Mouse (Mus musculus) gonadal fat pad, adult 2 months (tissue): ENCODE results near the gene Optc. TPM values are rescaled to one million over a fixed set of nuclear protein-coding genes. Genes with fewer than 3 reads are reported as not detected.

Experiments used
- DNase-seq: peaks from one replicate; pipeline ENCODE4 v3.0.0-alpha.2; 2012; ENCODE audit warnings: low read depth
- polyA plus RNA-seq: library from polyadenylated mRNA; depleted of rRNA; stranded (reverse); fragments of >200 nt; gene quantifications from 2 replicates; pipeline ENCODE4 v1.2.3, GENCODE M21; 2012

Optc gene
- polyA plus RNA-seq, 1 experiment, result 9.6 TPM

DNA sequence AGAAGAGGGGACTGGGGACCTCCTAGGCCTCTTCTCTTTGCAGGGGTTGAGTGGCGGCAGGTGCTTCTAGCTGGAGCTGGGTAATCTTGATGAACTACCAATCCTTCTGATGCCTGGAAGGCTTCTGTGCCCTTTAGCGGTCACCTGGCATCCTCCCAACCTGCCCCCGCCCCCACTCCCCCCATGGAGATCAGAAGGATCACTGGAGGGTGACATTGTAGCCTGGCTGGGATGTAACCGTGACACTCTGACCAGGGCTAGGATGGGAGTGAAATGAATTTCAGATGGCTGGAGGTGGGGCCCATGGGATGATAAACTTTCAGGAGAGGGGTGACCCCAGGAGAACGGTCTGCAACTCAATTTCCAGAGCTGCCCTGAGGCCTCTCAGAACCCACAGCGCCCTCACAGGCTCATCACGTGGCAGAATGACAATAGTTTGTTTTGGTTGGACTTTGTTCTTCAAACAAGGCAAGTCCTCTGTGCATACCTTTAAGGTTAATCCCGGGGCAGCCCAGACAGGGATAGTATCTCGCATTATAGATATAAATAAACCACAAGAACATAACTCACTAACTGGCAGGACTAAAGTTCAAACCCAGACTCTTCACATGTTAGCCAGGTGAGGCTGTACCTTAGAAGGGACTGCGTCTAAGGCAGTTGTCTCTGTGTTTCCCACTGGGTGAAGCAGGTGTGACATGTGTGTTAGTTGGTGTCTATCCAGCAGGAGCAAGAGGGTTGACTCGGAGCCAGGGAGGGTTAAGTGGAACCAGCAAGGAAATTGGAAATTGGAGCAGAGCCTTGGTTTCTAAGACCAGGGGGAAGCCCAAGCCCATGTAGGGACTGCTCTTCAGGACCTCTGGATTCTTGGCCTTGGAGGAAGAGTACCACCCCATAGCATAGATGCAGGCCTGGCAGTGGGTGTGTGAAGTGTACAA, 25.2 kb downstream of the Optc start:
- DNase-seq, result no peak

GRCm38 (mm10) chr1:133881813-133882212, 26.0 kb downstream of the Optc start:
- no peak for DNase-seq

DNA sequence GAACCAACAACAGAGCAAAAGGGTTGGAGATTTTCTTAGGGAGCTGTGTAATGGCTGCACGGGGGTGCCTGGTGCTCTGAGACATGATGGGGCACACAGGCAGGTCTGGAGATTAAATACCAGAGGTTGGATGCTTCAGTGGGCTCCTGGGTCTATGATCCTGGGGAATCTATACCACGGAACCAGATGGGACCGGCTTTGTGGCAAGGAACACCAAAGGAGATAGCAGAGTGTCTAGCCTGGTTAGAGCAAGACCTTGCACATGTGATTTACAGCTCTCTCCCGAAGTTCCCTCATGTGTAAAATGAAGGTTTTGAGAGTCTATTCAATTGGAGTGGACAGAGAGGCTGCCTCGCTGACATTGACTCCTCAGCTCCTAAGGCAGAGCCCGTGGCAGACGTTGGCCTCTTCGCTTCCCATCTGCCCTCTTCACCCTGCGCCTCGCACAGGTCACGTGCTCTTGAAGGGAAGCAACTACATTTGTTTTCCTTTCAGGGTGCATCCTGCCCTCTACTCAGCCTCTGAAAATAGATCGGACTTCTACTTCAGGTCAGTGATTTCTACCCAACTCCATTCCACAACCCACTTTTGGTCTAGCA, 28.9 kb downstream of the Optc start:
- no peak for DNase-seq

DNA sequence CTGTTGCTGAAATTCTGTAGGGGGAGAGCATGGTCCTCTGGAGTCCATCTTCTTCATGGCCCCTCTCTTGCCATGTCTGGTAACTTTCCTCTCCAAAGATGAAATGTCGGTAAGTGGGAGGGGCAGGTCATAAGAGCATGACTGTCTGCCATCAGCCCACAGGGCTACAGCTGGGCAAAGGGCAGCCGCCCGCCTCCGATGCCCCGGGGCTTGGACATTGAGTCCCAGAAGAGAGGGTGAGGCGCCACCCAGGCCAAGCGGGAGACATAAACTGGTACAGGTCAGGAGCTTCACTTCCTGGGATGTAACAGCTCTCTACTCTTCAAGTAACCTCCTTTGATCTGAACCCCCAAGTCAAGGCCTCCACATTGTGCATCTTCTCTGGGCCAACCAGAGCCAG, 30.9 kb downstream of the Optc start:
- DNase-seq, result no peak

GRCm38 (mm10) chr1:133873086-133873813, 34.5 kb downstream of the Optc start:
- no peak for DNase-seq

DNA sequence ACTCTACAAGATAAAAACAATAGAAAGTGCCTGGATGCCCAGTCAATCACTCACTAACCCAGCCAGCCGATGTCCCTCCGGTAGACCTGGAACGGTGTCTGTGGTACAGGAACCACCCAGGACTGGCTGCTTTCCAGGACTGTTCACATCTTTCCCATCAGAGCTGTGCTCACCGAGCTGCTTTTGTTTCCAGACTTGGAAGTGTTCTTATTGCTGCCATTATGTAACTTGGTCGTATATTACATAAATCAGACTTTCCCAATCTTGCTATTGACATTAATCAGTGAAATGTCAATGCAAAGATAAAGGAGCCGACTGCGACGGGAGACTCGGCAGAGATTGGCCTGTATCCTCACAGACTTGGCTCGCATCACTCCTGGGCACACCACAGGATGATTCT, 36.6 kb downstream of the Optc start:
- no peak for DNase-seq

DNA sequence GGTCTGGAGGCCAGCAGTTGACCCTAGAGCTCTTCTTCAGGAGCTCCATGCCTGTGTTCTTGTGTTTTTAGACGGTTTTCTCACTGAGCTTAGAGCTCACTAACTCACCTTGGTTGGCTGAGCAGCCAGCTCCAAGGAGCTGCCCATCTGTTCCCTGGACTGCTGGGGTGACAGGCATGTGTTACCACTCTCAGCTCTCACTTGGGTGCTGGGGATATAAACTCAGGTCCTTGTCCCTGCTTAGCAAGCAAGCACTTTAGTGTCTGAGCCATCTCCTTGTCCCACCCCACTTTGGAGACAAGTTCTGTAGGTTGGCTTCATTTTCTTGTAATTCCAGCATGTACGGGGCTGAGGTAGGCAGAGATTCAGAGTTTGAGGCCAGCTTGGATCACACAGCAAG, 38.6 kb downstream of the Optc start:
- DNase-seq, result no peak

GRCm38 (mm10) chr1:133863257-133863997, 44.4 kb downstream of the Optc start:
- no peak for DNase-seq

DNA sequence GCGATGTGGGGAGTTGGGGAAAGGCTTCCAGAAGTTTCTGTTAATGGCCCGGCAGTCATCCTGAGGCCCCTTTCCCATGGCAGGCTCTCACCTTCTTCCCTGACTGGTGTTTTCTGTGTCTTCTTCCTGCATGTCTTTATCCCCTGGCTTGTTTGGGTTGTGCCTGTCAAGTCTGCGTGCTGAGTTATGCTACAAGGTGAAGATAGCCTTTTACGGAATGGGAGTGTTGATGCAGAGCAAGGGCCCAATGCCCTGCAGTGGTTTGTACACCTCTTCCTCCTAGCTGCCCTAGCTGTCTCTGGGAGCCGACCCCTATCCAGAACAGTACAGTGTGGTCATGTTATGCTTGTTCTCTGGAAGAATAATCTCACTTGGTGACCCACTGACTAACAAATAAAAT, 46.8 kb downstream of the Optc start:
- no peak for DNase-seq

- no peak for DNase-seq
Observed at GRCm38 (mm10) chr1:133859821-133860711, 47.7 kb downstream of the Optc start.

GRCm38 (mm10) chr1:133859257-133859656, 48.5 kb downstream of the Optc start:
- DNase-seq, result no peak

- no peak for DNase-seq
Observed at GRCm38 (mm10) chr1:133857781-133858180, 50.0 kb downstream of the Optc start.

- DNase-seq, result no peak
Observed at GRCm38 (mm10) chr1:133857171-133857570, 50.6 kb downstream of the Optc start.

- no peak for DNase-seq
Observed at GRCm38 (mm10) chr1:133856655-133857054, 51.1 kb downstream of the Optc start.

- no peak for DNase-seq
Observed at GRCm38 (mm10) chr1:133856133-133856541, 51.7 kb downstream of the Optc start.

DNA sequence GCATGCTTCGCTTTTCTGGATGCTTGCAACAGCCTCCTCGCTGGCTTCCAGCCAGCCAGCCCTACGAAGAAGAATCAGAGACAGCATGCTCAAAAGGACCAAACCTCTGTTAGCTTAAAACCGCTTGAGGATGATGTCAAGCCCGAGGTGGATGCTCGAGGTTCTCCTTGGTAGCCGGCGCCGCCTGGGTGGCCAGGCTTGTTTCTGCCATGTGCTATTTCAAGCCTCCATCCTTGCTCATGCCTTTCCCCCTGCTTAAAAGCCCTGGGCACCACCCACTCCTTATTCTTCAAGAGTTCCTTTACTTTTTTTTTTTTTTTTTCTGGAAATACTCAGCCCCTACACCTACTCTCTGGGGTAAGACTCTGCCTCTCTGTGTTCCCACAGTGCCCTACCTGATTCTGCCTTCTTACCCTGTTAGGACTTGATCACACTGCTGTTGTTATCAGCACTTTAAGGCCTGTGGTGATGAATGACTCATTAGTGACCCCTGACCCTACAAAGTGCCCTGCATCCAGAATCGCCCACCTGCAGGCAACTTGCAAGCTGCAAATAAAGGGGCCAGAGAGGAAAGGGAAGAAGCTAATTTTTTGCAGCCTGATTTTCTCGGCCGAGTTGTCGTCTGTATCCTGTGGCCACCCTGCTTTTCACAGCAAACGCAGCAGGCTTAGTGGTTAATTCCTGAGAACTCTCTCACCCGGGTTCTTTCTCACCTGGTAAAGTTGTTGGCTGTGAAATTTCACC, 52.4 kb downstream of the Optc start:
- no peak for DNase-seq

- DNase-seq, result peak; percentile 85
Observed at GRCm38 (mm10) chr1:133854421-133855273, 53.2 kb downstream of the Optc start.
